Comparison of ENCODE assay signal across 14 mouse cellular contexts in genomic region chr6:37195766-37196165, GRCm38 (mm10).
"Had no signal": no experiment of that assay in that cellular context is flagged by ENCODE, and none has a peak within 500 bp of the region (broad histone marks: within the 10 kb centered on the region; RNA-seq: fewer than 3 reads in every experiment).

No protein-coding gene starts in this region.

- H3K4me3 ChIP-seq: limb, embryonic 13.5 days; midbrain, embryonic 12.5 days; neural tube, embryonic 13.5 days had no signal

- H3K4me2 ChIP-seq: limb, embryonic 13.5 days; midbrain, embryonic 12.5 days; neural tube, embryonic 13.5 days had no signal

- ATAC-seq: midbrain, embryonic 16.5 days had no signal

- H3K36me3 ChIP-seq: limb, embryonic 13.5 days; midbrain, embryonic 12.5 days; neural tube, embryonic 13.5 days had no signal

- H3K9ac ChIP-seq: limb, embryonic 13.5 days; liver, embryonic 14.5 days; midbrain, embryonic 12.5 days; neural tube, embryonic 13.5 days had no signal

- DNase-seq: kidney, postnatal 36 days; left cerebral cortex, postnatal 4 days; lung, adult 18-20 months; retina, postnatal 1 day; right cerebral cortex, postnatal 4 days; spleen, adult 18-20 months; thymus, adult 18-20 months; thymus, postnatal 14 days had no signal

- H3K27ac ChIP-seq: kidney, postnatal 0 days; limb, embryonic 13.5 days; liver, embryonic 14.5 days; midbrain, embryonic 12.5 days; neural tube, embryonic 13.5 days had no signal

- H3K4me1 ChIP-seq: midbrain, embryonic 12.5 days; neural tube, embryonic 13.5 days had no signal

- H3K9me3 ChIP-seq: limb, embryonic 13.5 days; midbrain, embryonic 12.5 days; neural tube, embryonic 13.5 days had no signal

- H3K27me3 ChIP-seq: limb, embryonic 13.5 days; midbrain, embryonic 12.5 days; neural tube, embryonic 13.5 days had no signal
